Mouse (Mus musculus) ES-E14 (cell line): ENCODE results near the gene Rad54l.

Source experiments
- CHD2 ChIP-seq: IDR thresholded peaks from 2 replicates; pipeline ENCODE4 v1.6.1; 2014; ENCODE audit warnings: mild to moderate bottlenecking, low read depth, low read length, inconsistent platforms
- HCFC1 ChIP-seq: IDR thresholded peaks from 2 replicates; pipeline ENCODE4 v1.6.1; 2012; ENCODE audit warnings: low read length, inconsistent platforms, borderline replicate concordance; ENCODE audit not compliant: insufficient read depth
- MAFK ChIP-seq: IDR thresholded peaks from 2 replicates; pipeline ENCODE4 v1.6.1; 2014; ENCODE audit warnings: mild to moderate bottlenecking, low read depth, low read length, inconsistent platforms; ENCODE audit not compliant: insufficient read depth
- ZNF384 ChIP-seq: IDR thresholded peaks from 2 replicates; pipeline ENCODE4 v1.6.1; 2012; ENCODE audit warnings: low read depth, low read length, inconsistent platforms

- TF ChIP-seq ZNF384 (no peak), MAFK (no peak), CHD2 (no peak), HCFC1 (no peak)
Measured at GRCm38 (mm10) chr4:116127956-116128355, 4.5 kb upstream of the Rad54l start.
